Mouse (Mus musculus) testis, adult 2 months (tissue): ENCODE measurements at regions not wholly inside any gene's neighbourhood (a gene's known extent, or its start where the extent isn't known, plus 50 kb on each side); places are given as distances from the start of the nearest gene placed in this dataset.

Experiments used
- H3K27ac ChIP-seq: fragments of 200-500 bp; 2 replicates; pipeline ENCODE4 v1.5.1; 2012; ENCODE audit warnings: low read depth, low read length; ENCODE audit not compliant: control insufficient read depth, insufficient read depth
- H3K27me3 ChIP-seq: fragments of 200-500 bp; 2 replicates; pipeline ENCODE4 v1.6.1; 2012; ENCODE audit warnings: mild to moderate bottlenecking, low read length, moderate library complexity; ENCODE audit not compliant: control insufficient read depth, insufficient read depth
- H3K36me3 ChIP-seq: fragments of 200-500 bp; 2 replicates; pipeline ENCODE4 v1.6.1; 2012; ENCODE audit warnings: mild to moderate bottlenecking, low read length; ENCODE audit not compliant: control insufficient read depth, insufficient read depth
- H3K4me1 ChIP-seq: fragments of 200-500 bp; 2 replicates; pipeline ENCODE4 v1.6.1; 2012; ENCODE audit warnings: low read length; ENCODE audit not compliant: control insufficient read depth, insufficient read depth
- H3K4me3 ChIP-seq: fragments of 200-500 bp; 2 replicates; pipeline ENCODE4 v1.5.1; 2012; ENCODE audit warnings: low read depth, mild to moderate bottlenecking, low read length, moderate library complexity, mixed read lengths; ENCODE audit not compliant: control insufficient read depth
- CTCF ChIP-seq: fragments of 200-500 bp; IDR thresholded peaks from 2 replicates; pipeline ENCODE4 v1.5.1; 2012; ENCODE audit warnings: low read depth, mild to moderate bottlenecking, inconsistent platforms, low read length, moderate library complexity; ENCODE audit not compliant: control insufficient read depth, insufficient read depth, insufficient replicate concordance
- POLR2A ChIP-seq: fragments of 200-500 bp; IDR thresholded peaks from 2 replicates; pipeline ENCODE4 v1.6.1; 2012; ENCODE audit warnings: low read depth, mild to moderate bottlenecking, inconsistent platforms, low read length, moderate library complexity; ENCODE audit not compliant: control insufficient read depth

DNA sequence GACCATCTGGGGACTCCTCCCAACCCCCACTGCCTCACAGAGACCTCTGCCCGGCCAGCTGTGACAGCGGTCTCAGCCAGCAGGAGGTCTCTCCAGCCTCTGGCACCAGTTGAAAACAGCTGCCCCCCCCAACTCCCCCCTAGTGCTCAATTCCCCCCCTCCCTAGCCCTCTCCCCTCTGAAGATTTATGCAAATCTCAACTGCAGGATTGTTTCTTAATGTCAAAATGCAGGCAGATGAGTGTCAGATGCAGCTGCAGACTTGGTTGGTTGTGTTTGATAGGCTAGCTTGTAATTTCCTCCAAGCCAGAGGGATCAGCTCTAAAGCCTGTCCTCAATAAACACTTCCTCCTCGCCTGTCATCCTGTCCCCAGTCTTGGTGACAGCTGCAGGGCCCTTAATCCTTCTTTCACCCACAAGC lies 317.7 kb downstream of the Mroh4 start:
- no peak for TF ChIP-seq CTCF
- no peak for TF ChIP-seq POLR2A
- Histone ChIP-seq H3K4me3 (no peak overlapping the region), H3K27me3 (no peaks in the 10 kb centered on the region), H3K4me1 (no peaks in the 10 kb centered on the region), H3K27ac (no peak overlapping the region), H3K36me3 (no peaks in the 10 kb centered on the region)

DNA sequence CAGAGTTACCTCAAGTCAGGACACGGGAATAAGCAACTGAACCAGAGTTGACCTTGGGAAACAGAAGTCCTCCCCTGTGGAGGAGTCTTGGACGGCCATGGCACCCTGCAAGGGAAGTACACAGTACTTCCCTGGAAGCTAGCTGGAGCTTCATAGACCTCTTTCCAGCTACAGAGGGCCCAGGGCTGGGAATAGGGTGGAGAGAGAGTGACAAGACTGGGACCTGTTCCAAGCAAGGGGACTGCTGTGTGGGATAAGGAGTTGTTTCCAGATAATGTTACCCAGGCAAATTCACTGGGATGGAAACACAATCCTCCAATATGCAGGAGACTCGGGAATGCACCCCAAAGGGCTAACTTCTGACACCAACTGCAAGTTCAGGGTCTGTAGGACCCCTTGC lies 325.1 kb downstream of the Mroh4 start:
- H3K4me3 ChIP-seq = no peak overlapping the region
- no peaks in the 10 kb centered on the region for H3K36me3 ChIP-seq
- TF ChIP-seq POLR2A = no peak
- TF ChIP-seq CTCF = no peak
- no peak overlapping the region for H3K27ac ChIP-seq
- no peaks in the 10 kb centered on the region for H3K4me1 ChIP-seq
- H3K27me3 ChIP-seq = no peaks in the 10 kb centered on the region

DNA sequence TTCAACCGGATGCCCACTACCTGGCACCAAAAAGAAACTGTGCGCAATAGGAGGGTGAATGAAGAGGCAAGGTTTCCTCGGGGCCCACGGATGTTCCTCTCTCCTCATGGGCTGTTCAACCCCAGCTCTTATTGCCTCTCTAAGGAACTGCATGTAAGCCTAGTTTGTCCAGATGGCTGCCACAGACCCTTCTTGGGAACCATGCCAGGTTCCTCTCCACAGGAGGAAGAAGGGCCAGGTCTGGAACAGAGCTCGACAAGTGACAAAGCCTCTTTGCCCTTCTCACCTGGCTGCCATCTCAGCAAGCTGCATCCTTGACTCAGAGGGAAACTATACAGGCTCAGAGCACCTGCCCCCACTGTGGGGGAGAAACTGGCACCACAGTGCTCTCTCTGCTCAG lies 329.6 kb downstream of the Mroh4 start:
- Histone ChIP-seq H3K27ac (no peak overlapping the region), H3K27me3 (no peaks in the 10 kb centered on the region), H3K4me3 (no peak overlapping the region), H3K4me1 (no peaks in the 10 kb centered on the region), H3K36me3 (no peaks in the 10 kb centered on the region)
- TF ChIP-seq POLR2A (no peak), CTCF (no peak)

DNA sequence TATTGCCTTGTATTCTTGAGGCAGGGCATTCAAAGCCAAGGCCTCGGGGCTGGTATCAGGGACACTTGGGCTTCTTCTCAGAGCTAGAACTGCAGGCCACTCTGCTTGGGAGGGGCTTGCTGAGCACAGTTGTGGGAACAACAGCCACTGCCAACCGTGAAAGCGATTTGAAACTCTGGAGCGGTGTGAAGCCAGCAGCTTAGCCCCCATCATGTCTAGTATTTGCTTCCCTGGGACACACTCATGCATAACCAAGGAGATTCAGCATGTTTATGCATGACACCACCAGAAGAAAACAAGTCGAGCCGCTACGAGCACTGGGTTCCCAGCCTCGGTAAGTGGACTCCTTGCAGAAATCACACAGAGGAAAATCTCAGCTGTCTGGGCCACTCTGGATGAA lies 339.9 kb downstream of the Mroh4 start:
- Histone ChIP-seq H3K4me3 (no peak overlapping the region), H3K36me3 (no peaks in the 10 kb centered on the region), H3K27ac (no peak overlapping the region), H3K27me3 (no peaks in the 10 kb centered on the region), H3K4me1 (no peaks in the 10 kb centered on the region)
- TF ChIP-seq CTCF = no peak
- TF ChIP-seq POLR2A = no peak

DNA sequence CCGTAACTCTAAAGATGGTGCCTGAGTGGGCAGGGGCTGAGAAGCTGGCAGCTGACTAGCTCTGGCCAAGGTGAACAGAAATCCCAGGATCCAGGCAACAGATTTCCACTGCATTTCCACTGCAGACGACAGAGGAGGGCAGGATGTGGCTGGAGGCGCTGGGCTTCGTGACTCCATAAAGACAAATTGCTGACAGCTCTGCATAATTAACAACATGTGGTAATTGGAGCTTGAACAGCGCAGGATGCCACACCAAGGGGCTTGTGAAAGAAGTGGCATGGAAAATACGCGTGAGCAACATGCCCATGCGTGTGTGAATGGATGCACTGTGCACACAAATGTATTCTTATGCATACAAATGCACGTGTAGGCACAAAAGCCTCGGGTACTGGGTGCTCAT lies 341.5 kb downstream of the Mroh4 start:
- H3K4me1 ChIP-seq = no peaks in the 10 kb centered on the region
- TF ChIP-seq POLR2A (no peak), CTCF (no peak)
- H3K36me3 ChIP-seq = no peaks in the 10 kb centered on the region
- H3K27ac ChIP-seq = no peak overlapping the region
- H3K27me3 ChIP-seq = no peaks in the 10 kb centered on the region
- H3K4me3 ChIP-seq = no peak overlapping the region

DNA sequence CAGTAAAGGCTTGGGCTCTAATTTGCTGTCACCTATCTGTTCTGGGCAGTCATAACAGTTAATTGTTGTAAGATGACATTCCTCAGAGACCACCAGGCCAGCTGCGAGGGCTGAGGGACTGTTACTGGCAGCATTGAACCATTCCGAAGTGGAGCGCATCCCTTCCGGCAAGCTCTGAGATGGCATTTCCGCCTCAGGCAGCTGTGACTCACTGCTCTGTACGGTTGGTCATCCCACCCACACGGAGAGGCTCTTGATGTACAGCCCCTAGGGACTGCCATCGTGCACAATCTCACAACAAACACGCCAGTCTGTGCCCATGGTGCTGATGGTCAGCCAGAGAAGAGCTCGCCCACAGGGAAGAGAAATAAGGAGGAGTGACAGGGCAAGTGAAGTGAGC lies 342.0 kb downstream of the Mroh4 start:
- no peak overlapping the region for H3K4me3 ChIP-seq
- no peaks in the 10 kb centered on the region for H3K4me1 ChIP-seq
- no peaks in the 10 kb centered on the region for H3K36me3 ChIP-seq
- no peaks in the 10 kb centered on the region for H3K27me3 ChIP-seq
- H3K27ac ChIP-seq = no peak overlapping the region
- TF ChIP-seq CTCF (no peak), POLR2A (no peak)

DNA sequence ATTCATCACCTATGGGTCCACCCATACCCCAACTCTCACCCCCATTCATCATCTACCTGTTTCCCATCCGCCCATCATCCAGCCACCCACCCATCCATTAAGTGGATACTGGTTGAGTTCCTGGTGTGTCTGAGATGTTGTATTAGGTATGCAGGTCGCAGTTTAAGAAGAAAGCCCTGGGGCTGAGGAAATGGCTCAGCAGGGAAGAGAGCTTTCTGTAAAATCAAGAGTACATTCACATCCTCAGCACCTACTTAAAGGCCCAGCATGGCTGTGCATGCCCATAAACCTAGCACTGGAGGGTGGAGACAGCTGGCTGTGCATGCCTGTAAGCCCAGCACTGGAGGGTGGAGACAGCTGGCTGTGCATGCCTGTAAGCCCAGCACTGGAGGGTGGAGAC lies 348.7 kb downstream of the Mroh4 start:
- Histone ChIP-seq H3K4me3 (no peak overlapping the region), H3K27ac (no peak overlapping the region), H3K4me1 (no peaks in the 10 kb centered on the region), H3K27me3 (no peaks in the 10 kb centered on the region), H3K36me3 (no peaks in the 10 kb centered on the region)
- TF ChIP-seq POLR2A = no peak
- TF ChIP-seq CTCF = no peak

DNA sequence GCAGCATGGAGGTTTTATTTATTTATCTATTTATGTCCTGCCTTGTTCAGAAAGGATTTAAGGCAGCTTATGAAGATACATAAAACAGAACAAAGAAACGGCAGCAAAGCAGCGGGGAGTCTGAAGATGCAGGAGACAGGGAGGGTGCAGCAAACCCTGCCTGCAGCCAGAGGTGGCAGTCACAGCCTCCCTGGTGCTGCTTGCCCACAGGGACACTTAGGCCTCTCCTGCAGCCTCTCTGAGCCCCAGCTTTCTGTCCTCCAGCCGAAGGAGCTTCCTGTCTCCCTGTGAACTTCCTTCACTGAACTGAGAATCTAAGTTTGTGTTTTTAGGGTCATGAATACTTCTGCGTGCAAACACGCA lies 353.0 kb downstream of the Mroh4 start:
- Histone ChIP-seq H3K27ac (no peak overlapping the region), H3K4me3 (no peak overlapping the region), H3K36me3 (no peaks in the 10 kb centered on the region), H3K4me1 (no peaks in the 10 kb centered on the region), H3K27me3 (no peaks in the 10 kb centered on the region)
- TF ChIP-seq CTCF (no peak), POLR2A (no peak)
